Mouse (Mus musculus) monocyte, adult 2 months (primary cell): ENCODE measurements around the gene Napb.
"Not testable (repeated sequence)": the region's sequence is repeated elsewhere in the genome, so short reads cannot be mapped to it uniquely, and the experiment has no call there.

Source experiments
- DNase-seq, 2 experiments: peaks; one replicate each; pipeline ENCODE4 v3.0.0; 2022; ENCODE audit warnings: low spot score in 2 of 2, low read depth in 1 of 2

Napb gene

DNA sequence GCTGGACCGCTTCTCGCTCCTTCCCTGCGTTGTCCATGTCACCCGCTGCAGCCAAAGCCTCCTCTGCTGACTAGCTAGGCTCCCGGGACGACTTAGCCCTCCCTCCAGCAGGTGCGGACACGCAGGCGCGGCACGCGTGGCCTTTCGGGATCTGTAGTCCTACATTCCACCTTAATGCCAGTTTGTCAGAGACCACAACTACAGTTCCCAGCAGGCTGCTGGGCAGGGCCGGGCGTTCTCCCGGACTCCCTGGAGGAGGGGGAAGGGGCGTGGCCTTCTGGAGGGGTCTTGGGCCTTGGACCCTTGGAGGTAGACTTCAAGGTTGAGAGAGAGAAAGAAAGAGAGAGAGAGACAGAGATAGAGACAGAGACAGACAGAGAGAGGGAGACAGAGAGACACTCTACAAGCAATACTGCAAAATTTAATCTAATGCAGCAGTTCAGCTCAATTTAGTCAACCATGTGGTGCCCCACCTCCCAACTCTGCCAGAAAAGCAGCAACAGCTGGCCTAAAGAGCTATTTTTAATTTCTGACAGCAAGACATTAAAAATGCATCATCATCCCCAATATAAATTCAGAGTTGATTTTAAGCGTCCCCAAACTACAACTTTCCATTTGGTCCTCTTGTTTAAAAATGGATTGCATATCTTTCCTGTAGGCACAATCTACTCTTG is at the start of gene Napb:
Gene Napb, minus strand, starts transcription at position 141 of the 674 bp plus-strand sequence.
- DNase-seq = peak; percentile 30 to 34

DNA sequence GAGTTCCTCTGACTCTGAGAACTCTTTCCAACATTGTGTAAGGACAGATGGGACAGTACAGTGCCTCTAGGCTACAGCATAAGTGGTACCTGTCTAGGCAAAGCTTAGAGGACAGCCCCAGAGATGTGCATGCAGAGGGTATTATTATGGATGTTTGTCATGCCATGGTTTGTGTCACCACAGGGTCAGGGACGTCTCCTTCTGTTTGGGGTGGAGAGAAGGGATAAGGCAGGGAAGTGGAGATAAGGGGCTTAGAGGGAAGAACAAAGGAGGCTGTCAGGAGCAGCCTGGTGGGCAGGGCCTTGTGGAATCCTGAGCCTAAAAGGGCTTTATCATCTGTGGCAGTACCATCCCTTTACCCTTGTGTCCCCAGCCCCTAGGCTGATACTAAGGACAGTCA is 49.4 kb upstream of the Napb start, which contains the start of gene 8030411F24Rik:
Gene 8030411F24Rik, plus strand, starts transcription at position 301 of the 400 bp plus-strand sequence.
- DNase-seq = no peak

DNA sequence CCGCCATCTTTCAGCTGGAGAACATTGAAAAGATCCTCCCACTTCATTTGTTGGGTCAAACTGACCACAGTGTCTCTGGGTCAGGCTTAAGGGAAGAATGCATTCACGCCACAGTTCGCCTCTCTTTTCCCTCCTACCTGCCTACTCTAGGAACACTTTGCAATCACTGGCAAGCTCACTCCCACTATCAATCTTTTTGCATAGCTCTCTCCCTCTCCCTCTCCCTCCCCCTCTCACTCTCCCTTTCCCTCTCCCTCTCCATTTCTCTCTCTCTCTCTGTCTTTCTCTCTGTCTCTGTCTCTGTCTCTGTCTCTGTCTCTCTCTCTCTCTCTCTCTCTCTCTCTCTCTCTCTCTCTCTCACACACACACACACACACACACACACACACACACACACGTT is 39.1 kb upstream of the Napb start, which contains the start of gene Cst11:
Gene Cst11, minus strand, starts transcription at position 101 of the 400 bp plus-strand sequence.
- DNase-seq = not testable (repeated sequence)

DNA sequence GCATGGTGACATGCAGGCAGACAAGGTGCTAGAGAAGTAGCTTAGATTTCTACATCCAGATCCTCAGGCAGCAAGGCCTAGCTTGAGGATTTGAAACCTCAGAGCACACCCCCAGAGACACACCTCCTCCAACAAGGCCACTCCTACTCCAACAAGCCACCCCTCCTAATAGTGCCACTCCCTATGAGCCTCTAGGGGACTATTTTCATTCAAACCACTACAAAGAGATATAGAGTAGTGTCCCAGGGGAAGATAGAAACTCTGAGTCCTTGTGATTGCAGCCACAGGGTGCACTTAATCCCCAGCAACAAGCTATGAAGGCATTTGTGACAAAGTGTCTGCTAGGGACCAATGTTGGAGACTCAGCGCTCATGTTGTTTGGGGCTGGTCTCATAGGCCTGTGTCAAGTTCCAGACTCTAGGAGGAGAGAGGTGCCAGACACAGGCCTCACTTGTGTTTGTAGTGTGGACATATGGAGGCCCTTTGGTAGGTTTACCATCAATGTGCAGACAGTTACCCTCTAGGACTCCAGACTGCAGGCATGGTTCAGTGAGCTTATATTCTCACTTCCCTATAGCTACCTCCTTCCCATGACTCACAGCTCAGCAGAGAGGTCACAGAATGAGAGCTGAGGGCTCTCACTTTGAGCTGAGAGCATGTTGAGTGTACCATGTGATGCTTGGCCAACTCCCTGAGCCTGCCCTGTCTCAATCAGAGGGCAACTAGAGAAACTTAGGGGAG is 31.6 kb upstream of the Napb start:
- DNase-seq = peak in 1 of 2 experiments; percentile 3

DNA sequence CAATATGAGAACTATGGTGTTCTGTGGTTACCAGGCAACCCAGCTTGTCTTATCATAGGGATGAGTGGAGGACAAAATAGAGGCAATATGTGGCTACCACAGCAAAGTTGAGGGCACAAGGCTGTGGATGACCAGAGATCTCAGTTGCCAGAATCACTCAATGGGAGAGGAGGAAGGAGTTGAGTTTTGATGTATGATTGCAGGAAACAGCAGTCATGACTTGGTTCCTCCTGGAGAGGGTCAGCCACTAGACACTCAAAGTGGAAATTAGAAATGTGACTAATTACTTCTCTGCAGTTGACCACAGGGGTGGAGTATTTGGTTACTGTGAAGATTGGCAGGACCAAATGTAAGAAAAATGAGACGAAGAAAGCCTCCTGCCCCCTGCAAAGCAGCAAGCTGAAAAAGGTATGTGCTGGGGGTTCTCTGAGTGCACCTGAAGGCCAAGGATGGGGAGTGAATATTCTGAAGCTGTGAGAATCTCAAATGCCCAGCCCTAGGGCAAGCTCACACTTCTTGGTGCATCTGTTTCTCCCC is 22.1 kb upstream of the Napb start:
- no peak for DNase-seq

DNA sequence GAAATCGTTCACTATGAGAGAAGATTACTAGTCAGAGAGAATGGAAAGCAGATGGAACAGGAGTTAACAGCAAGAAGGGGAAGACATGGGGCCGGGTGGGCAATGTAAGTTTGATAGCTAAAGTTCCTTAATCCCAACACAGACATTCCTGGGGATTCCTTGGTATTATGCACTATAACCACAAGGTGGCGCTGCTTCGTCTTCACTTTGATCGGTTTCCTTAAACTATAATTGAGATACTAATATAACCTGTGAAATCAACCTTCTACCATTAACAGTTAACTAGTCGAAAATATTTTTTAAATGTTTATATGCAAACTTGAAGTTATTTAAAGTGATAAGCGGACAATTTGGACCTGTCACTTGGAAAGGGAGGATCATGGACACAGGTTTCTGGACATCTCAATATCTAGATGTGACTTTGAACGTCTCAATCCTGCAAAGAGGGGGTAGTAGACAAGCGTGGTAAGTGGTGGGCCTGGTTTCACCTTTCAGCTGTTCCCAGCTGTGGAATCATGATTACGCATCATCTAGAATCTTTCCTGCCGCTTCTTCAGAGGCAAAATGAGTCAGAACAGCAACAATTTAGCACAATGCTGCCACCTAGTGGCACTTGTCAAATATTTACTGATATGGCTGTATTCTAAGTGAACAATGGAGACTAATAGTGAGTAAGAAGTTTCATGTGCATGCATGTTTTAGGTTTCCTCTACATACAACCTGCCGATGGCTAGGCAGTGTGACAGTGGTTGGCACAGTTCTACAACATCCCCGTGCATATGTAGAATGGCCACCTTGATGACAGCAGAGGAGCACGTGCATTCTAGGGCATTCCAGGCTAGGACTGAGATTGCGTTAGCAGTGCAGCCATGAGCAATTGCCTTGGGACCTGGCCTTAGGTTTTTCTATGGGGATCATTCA is 19.9 kb upstream of the Napb start:
- peak; percentile 24 to 49 for DNase-seq

DNA sequence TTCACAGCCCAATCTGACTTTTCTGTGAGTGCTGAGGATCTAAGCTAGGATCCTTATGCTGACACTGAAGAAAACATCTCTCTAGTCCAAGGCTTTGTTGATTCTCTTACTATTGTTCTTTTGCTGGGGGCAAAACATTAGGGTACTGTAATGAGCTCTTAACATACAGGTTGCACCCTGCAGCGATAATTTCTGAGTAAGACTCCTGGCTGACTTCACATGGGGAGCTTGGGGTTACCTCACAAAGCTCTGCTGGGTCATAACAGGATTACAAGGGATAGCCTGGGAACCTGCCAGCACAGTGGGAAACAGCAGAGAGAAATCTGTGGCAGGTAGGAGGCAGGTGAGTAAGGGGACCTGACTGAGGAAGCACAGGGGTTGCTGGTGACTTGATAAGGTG is 17.8 kb upstream of the Napb start, which contains the start of gene Cstl1:
Gene Cstl1, plus strand, starts transcription at position 301 of the 400 bp plus-strand sequence.
- no peak for DNase-seq

DNA sequence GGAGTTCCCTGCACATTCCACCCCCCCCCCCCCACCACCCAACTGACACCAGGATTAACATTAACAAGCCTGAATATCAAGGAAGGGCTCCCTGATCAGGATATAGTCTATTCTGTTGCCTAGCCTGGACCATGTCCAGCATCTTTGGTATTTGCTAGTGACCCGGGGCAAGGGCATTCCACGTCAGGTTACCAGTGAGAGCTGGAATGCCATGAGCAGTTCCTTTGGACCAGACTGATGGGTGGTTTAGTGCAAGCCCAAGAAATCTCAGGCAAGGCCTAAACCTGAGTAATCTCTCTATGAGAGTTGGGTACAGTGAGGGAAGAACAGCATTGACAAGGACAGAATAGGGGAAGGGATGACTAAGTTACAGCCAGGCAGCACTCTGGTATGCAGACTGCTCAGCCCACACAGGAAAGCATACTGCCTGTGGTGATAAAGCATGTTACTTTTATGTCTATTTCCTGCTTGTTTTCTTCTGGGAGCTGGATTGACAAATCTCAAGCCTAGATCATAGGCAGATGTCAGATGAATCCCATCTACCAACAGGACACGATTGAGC is 11.7 kb upstream of the Napb start:
- no peak for DNase-seq

DNA sequence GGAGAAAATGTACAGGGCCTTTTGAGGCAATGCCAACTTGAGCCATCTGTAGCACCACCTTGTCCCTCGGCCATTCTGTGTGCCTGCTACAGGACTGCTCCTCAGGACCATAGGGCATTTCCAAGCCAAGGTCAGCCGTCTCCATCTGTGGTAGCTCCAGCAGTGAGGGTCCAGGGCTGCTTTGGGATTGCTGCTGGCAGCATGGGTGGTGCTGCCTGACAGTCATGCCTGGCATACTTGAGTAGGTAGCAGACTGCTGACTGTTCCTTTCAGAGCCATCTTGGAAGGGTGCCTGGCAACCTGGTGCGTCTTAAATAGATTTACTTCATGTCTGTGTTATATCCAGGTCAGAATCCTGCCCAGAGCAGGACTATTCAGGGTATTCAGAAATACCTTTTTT is 10.7 kb upstream of the Napb start:
- DNase-seq = no peak

DNA sequence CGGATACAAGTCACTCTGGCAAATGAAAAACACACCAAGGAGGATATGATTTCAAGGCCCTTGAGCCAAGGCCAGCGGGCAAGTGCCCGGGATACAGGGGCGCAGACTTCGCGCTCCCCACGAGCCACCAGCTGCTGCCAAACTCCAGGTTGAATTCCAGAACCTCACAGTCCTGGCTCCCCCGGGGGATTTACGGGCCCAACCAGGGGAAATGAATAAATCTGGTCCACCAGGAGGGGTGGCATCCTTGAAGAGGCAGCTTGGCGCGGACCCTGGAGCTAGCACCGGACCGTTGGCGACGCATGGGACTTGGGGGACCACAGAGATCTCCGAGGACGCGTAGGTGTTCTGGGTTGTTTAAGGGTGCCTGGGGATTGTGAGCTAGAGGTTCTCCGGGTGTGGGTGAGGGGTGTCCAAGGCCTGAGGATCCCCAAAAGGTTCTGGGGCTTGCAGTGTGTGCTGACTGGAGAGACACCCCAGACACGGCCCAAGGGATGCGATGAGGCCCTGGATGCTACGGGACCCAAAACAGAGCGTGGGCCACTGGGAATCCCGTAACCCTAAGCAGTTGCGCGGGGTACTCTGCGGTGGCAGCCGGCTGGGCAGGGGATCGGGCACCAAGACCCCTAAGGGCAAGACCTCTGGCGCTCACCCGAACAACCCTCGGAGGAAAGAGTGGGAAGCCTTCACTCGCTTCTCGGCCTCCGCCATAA is 497 bp downstream of the Napb start:
- no peak for DNase-seq

DNA sequence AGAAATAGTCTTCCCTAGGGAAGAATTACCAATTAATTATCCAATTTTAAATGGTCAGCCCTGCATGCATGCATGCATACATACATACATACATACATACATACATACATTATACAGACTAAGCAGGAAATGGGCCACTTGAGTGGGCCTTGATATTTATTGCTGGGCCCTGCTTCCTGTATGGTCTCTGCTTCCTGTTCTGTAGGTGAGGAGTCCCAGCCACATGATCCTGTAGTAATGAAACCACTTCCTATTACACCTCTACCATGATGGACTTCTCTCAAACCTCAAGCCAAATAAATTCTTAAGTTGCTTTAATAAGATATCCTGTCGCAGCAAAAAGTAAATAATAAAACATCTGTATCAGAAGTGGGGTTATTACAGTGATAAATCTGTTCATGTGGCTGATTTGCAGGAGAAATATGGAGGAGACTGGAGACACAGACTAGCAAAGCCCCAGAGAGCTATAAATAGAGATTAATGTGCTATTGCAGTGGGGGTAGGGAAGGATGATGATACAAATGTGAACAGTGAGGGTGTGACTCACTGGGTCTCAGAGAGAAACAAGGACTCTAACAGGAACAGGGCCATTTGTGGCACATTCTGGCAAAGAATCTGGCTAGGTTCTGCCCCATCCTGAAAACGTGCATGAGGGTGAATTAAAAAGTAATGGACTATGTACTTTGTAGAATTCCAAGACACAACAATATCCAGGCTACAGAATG is 12.8 kb downstream of the Napb start:
- DNase-seq = no peak

DNA sequence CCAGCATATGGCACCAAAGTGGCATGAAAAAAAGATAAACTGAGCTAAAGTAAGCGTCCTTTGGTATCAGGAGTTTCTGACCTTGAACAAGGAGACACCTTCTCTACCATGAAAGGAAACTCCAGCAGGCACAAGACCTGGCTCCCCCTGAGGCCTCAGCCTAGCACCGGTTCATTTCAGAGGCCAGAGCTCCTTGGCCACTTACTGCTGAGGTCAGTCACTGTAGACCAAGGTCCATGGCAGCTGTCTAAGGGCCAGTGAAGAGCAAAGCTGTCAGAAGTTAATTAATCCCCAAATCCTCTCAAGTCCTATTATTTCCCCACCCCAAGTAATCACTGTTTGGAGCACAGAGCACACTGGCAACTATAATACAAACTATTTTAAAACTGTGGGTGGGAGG is 15.2 kb downstream of the Napb start:
- DNase-seq = no peak

DNA sequence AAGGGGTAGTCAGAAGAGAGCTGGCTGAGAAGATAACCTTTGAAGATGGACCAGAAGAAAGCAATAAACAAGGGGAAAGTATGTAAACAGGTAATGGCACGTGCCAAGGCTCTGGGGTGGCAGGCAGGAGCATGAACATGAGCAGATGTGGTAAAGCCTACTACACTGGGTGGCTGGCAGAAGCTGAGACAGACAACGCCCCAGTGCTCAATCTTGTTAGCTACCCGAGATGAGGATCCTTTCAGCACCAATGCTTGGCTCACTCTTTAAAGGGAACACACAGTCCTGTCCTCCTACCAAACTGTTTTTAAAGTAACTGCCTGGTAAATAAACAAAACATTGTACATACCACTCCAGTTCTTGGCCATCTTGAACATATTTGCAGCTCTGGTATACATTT is 19.9 kb downstream of the Napb start:
- no peak for DNase-seq

DNA sequence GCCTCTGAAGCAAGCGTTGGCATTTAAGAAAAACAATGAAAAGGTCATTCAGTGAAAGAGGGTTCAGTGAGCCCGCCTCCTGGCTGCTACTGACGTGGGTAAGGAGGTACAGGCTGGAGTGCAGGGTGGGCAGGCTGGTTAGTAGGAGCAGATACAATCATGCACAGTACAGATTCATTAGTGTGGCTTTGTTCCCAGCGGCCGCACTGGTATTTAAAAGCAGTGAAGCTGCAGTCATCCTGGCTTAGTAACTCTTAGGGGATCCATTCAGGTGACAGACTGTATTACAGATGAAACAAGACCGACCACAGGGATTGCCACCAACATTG is 25.1 kb downstream of the Napb start:
- no peak for DNase-seq

DNA sequence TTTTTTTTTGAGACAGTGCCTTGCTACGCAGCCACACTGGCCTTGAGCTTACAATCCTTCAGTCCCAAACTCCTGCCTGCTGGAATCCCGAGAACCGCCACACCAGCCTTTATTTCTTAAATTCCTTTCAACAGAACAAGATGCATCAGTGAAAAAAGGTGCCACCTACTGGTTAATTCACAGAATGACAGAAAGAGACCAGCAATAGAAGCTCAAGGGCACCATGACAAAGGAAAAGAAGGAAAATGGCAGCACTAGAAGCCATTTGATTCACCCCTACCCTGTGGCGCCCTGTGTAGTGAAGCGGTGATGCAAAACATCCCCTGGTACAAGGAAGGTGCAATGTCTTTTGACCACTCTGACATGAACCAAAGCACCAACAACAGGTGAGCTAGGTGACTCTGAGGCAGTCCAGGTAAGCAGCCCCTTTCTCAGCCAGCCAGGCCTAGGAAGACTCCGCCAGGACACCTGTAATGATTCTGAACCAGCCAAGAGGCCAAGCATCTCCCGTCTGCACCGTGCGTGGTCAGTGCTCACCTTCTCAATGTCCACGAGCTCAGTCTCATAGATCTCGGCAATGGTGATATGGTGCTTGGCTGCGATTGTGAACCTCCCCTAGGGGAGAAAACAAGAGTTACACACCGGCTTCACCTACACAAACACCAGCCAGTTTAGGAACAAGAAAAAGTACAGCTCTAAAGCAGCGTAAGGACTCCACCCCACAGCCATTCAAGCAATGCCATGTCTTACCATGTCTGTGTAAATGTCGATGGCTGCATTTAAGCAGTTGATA is 25.7 kb downstream of the Napb start:
- DNase-seq = no peak

DNA sequence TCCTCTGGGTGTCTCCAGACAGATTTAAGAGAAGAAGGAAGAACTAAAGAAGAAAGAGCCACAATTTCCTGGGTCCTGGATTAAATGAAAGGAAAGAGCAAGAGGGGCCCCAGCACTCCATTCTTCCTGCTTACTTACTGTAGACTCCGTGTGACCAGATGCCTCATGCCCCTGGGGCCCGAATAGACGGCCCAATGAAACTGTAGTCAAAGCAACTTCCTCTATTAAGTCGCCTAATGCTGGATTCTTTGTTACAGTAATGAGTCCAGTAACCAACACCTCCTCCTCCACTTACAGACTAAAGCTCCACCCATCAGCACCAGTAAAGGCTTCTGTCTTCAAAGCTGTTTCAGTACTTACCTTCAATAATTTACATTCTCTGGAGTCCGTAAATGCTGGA is 33.7 kb downstream of the Napb start:
- DNase-seq = no peak

DNA sequence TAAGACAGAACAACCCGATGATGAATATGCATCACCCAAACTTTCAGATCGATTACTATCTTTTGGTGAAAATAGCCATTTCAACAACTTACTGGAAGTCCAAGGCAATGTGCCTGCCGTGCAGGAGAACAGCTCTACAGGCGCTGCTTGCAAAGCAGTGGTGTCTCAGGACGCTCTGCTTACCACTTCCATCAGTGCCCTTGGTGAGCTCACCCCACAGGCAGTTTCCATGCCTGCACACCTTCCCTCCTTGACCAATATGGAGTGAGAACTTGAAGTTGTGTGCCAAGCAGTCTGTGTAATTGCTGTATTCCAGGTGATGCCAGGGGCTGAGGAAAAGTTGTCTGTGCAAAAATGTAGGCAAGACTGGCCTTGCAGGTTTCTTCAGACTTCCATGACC is 41.5 kb downstream of the Napb start:
- DNase-seq = no peak

DNA sequence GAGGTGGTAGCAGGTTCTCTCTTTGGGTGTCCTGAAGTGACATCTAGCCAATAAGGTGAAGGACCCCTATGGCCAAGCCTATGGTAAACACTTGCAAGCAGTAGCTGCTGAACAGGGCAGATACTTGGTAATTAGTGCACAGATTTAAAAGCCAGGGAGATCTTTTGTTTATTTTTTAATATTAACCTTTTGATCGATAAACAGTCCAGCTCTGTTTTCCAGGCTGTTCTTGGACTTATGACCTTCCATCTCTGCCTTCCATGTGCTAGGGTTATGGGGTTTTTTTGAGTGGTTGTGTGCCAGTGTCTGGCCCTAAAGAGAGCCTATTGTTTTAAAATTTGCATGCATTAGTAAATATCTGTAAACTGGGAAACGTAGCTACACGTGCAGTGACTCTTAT is 42.0 kb downstream of the Napb start:
- DNase-seq = no peak
